Mouse (Mus musculus) embryonic fibroblast, embryonic 13.5 days (primary cell): ENCODE results near the gene Gm28870. TPM values are rescaled to one million over a fixed set of nuclear protein-coding genes. Genes with fewer than 3 reads are reported as not detected.
"Not testable (repeated sequence)": the region's sequence is repeated elsewhere in the genome, so short reads cannot be mapped to it uniquely, and the experiment has no call there.

ENCODE experiments used
- H3K27ac ChIP-seq: 2 replicates; pipeline ENCODE4 v1.5.1; 2012; ENCODE audit warnings: low read length, control low read depth, inconsistent platforms; ENCODE audit not compliant: insufficient read depth
- H3K4me1 ChIP-seq: 2 replicates; pipeline ENCODE4 v1.6.1; 2011; ENCODE audit warnings: low read length; ENCODE audit not compliant: control insufficient read depth, insufficient read depth
- H3K4me3 ChIP-seq: 2 replicates; pipeline ENCODE4 v1.5.1; 2011; ENCODE audit warnings: mild to moderate bottlenecking, control low read depth, low read length; ENCODE audit not compliant: insufficient read depth
- polyA plus RNA-seq: library from polyadenylated mRNA; stranded (reverse); fragments of >200 nt; gene quantifications from 2 replicates; pipeline ENCODE4 v1.2.4, GENCODE M21; 2011; ENCODE audit warnings: low read depth; ENCODE audit not compliant: missing spikeins, insufficient read length

The Gm28870 gene
- not detected in 2 replicates for polyA plus RNA-seq

DNA sequence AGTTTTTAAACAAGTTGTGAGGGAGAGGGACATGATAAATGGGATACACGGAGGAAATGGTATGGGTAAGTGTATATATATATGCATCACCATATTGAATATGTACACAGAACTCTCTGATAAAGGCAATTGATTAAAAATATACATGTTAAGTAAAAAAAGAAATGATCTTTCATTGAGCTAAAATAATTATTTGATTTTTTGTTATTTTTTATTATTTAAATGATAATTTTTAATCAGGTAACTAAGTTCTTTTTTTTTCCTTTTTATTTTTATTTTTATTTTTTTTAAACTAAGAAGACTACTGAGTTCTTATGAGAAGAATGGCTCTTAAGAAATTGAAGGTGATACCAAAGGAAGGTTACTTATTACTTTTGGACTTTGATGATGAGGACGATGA lies at the start of gene Gm28870:
TSS of gene Gm28870 (plus strand) at position 301 of the 400 bp plus-strand sequence.
- H3K27ac ChIP-seq, H3K4me3 ChIP-seq, H3K4me1 ChIP-seq: not testable (repeated sequence)
